Comparison of ENCODE assay signal across 9 mouse cellular contexts in genomic region chr12:108307553-108307952, GRCm38 (mm10). TPM values are rescaled to one million over a fixed set of nuclear protein-coding genes. Genes with fewer than 3 reads are reported as not detected.
DNase-seq lines count a peak whose midpoint lies in the region; ATAC-seq and TF ChIP-seq lines count a peak whose summit lies in the region.
"Had no signal": no experiment of that assay in that cellular context is flagged by ENCODE, and none has a peak within 500 bp of the region (broad histone marks: within the 10 kb centered on the region; RNA-seq: fewer than 3 reads in every experiment).

No protein-coding gene starts in this region.

- no peaks in the 10 kb centered on the region for H3K79me2 ChIP-seq in C2C12 (ENCODE audit: control insufficient read depth, insufficient read depth)

- H3K79me3 ChIP-seq in C2C12 (ENCODE audit: low read depth): no peaks in the 10 kb centered on the region

- no peaks in the 10 kb centered on the region for H3K36me3 ChIP-seq in hindbrain, embryonic 10.5 days
- no peaks in the 10 kb centered on the region for H3K36me3 ChIP-seq in hindbrain, embryonic 12.5 days
- H3K36me3 ChIP-seq in C2C12 (ENCODE audit: control insufficient read depth, insufficient read depth): no peaks in the 10 kb centered on the region
- H3K36me3 ChIP-seq in heart, embryonic 13.5 days: no peaks in the 10 kb centered on the region
- no peaks in the 10 kb centered on the region for H3K36me3 ChIP-seq in limb, embryonic 15.5 days
- H3K36me3 ChIP-seq: embryonic facial prominence, embryonic 12.5 days had no signal

- H3K27ac ChIP-seq in hindbrain, embryonic 10.5 days: no peak overlapping the region
- H3K27ac ChIP-seq in hindbrain, embryonic 12.5 days: no peak overlapping the region
- no peak overlapping the region for H3K27ac ChIP-seq in heart, embryonic 13.5 days (replicated peaks)
- H3K27ac ChIP-seq in limb, embryonic 15.5 days: no peak overlapping the region
- H3K27ac ChIP-seq: embryonic facial prominence, embryonic 12.5 days had no signal

- peak; percentile 30 for TF ChIP-seq CTCF in C2C12 (IDR thresholded peaks at IDR 0.05; ENCODE audit: control insufficient read depth, insufficient read depth, insufficient read length)

- no peak overlapping the region for H3K9ac ChIP-seq in hindbrain, embryonic 12.5 days
- H3K9ac ChIP-seq in heart, embryonic 13.5 days: peak overlapping the region; percentile 44; the same call in 1 of the 2 replicates
- no peak overlapping the region for H3K9ac ChIP-seq in limb, embryonic 15.5 days
- H3K9ac ChIP-seq: embryonic facial prominence, embryonic 12.5 days had no signal

- H3K4me2 ChIP-seq in hindbrain, embryonic 12.5 days (replicated peaks): no peak overlapping the region
- peak overlapping the region; percentile 91 for H3K4me2 ChIP-seq in heart, embryonic 13.5 days
- H3K4me2 ChIP-seq in limb, embryonic 15.5 days: peak overlapping the region; percentile 14; the same call in 1 of the 2 replicates
- H3K4me2 ChIP-seq: embryonic facial prominence, embryonic 12.5 days had no signal

- H3K9me3 ChIP-seq in hindbrain, embryonic 10.5 days: no peaks in the 10 kb centered on the region
- no peaks in the 10 kb centered on the region for H3K9me3 ChIP-seq in hindbrain, embryonic 12.5 days (replicated peaks)
- no peaks in the 10 kb centered on the region for H3K9me3 ChIP-seq in heart, embryonic 13.5 days
- H3K9me3 ChIP-seq in limb, embryonic 15.5 days: no peaks in the 10 kb centered on the region
- H3K9me3 ChIP-seq: embryonic facial prominence, embryonic 12.5 days had no signal

- no peak overlapping the region for H3ac ChIP-seq in C2C12 (ENCODE audit: control insufficient read depth, insufficient read length, low read depth)

- 0 out of 2 replicates have a peak overlapping the region, but pooled peaks have one; percentile 73 for H3K4me3 ChIP-seq in hindbrain, embryonic 10.5 days
- no peak overlapping the region for H3K4me3 ChIP-seq in hindbrain, embryonic 12.5 days
- no peak overlapping the region for H3K4me3 ChIP-seq in C2C12 (ENCODE audit: insufficient read depth, poor library complexity, severe bottlenecking)
- peak overlapping the region; percentile 66; the same call in 1 of the 2 replicates for H3K4me3 ChIP-seq in heart, embryonic 13.5 days
- no peak overlapping the region for H3K4me3 ChIP-seq in limb, embryonic 15.5 days
- H3K4me3 ChIP-seq: embryonic facial prominence, embryonic 12.5 days had no signal

- peaks cover 59% of the 10 kb centered on the region for H3K27me3 ChIP-seq in hindbrain, embryonic 10.5 days (ENCODE audit: insufficient read depth, poor library complexity, severe bottlenecking)
- peaks cover 16% of the 10 kb centered on the region; the same call in 1 of the 2 replicates for H3K27me3 ChIP-seq in hindbrain, embryonic 12.5 days
- no peaks in the 10 kb centered on the region for H3K27me3 ChIP-seq in C2C12 (ENCODE audit: control insufficient read depth, insufficient read depth, insufficient read length)
- peaks cover 59% of the 10 kb centered on the region for H3K27me3 ChIP-seq in heart, embryonic 13.5 days (replicated peaks)
- peaks cover 47% of the 10 kb centered on the region for H3K27me3 ChIP-seq in limb, embryonic 15.5 days

- peaks cover 80% of the 10 kb centered on the region for H3K4me1 ChIP-seq in hindbrain, embryonic 10.5 days (replicated peaks)
- H3K4me1 ChIP-seq in hindbrain, embryonic 12.5 days: peaks cover 17% of the 10 kb centered on the region
- peaks cover 24% of the 10 kb centered on the region for H3K4me1 ChIP-seq in heart, embryonic 13.5 days
- peaks cover 31% of the 10 kb centered on the region for H3K4me1 ChIP-seq in limb, embryonic 15.5 days

- DNase-seq in hindbrain, embryonic 10.5 days (ENCODE audit: low spot score): peak; percentile 77
- DNase-seq in adrenal gland, postnatal 25 days: peak; percentile 65
- peak; percentile 77 for DNase-seq in retina, embryonic 14.5 days (ENCODE audit: low spot score)
- no peak for DNase-seq in layer of hippocampus, adult 11-12 months (ENCODE audit: low spot score)

- 26% methylated on average over 14 of the region's 14 CpGs for WGBS in hindbrain, embryonic 10.5 days
- 30% methylated on average over 14 of the region's 14 CpGs for WGBS in hindbrain, embryonic 12.5 days
- 20% methylated on average over 14 of the region's 14 CpGs for WGBS in heart, embryonic 13.5 days
- 21% methylated on average over 14 of the region's 14 CpGs for WGBS in limb, embryonic 15.5 days

- no peak for ATAC-seq in hindbrain, embryonic 12.5 days (ENCODE audit: low FRiP score)
- no peak for ATAC-seq in heart, embryonic 13.5 days (ENCODE audit: extremely low read depth, insufficient number of reproducible peaks, low FRiP score, low TSS enrichment)
- ATAC-seq in limb, embryonic 15.5 days (ENCODE audit: insufficient number of reproducible peaks, low FRiP score, low TSS enrichment, low read depth): no peak

TF ChIP-seq in C2C12, 6 proteins besides CTCF, POLR2A, EP300 and RAD21:
- no peak for TF ChIP-seq CEBPB (IDR thresholded peaks at IDR 0.05; ENCODE audit: low read depth)
- no peak for TF ChIP-seq MYOD1 (IDR thresholded peaks at IDR 0.05; ENCODE audit: control insufficient read depth, insufficient read length, low read depth)
- no peak for TF ChIP-seq FOSL1 (IDR thresholded peaks at IDR 0.05; ENCODE audit: insufficient read depth, low read length, poor library complexity, severe bottlenecking)
- TF ChIP-seq MAX (IDR thresholded peaks at IDR 0.05): no peak
- TF ChIP-seq USF1 (IDR thresholded peaks at IDR 0.05; ENCODE audit: low read depth): no peak
- no peak for TF ChIP-seq MYOG (IDR thresholded peaks at IDR 0.05; ENCODE audit: control insufficient read depth, extremely low read depth, insufficient read length)

RNA-seq across cellular contexts. Expression of gene Hhipl1, which starts 1.5 kb away (rescaled TPM):
- 3.0 and 3.2 TPM in 2 replicates for polyA plus RNA-seq in hindbrain, embryonic 10.5 days (2016; fragmentation: Nextera tagmentation; extraction: Ambion mirVana)
- 2.4 and 2.7 TPM in 2 replicates for polyA plus RNA-seq in hindbrain, embryonic 12.5 days (2016; fragmentation: Nextera tagmentation; extraction: Ambion mirVana)
- polyA plus RNA-seq in C2C12 (2012; fragmentation: generic; extraction: Trizol): 1.6 TPM
- total RNA-seq in adrenal gland, postnatal 25 days (2021): 0.48 and 0.67 TPM in 2 replicates
- polyA plus RNA-seq in heart, embryonic 13.5 days (2015; fragmentation: Nextera tagmentation; extraction: Ambion mirVana): 0.71 and 1.1 TPM in 2 replicates
- 0.97 and 1.4 TPM in 2 replicates for polyA plus RNA-seq in limb, embryonic 15.5 days (2015; fragmentation: Nextera tagmentation; extraction: Ambion mirVana)

RNA-seq across cellular contexts. Expression of gene Cyp46a1, which starts 26.6 kb away (rescaled TPM):
- 17.8 and 19.1 TPM in 2 replicates for polyA plus RNA-seq in hindbrain, embryonic 10.5 days (2016; fragmentation: Nextera tagmentation; extraction: Ambion mirVana)
- polyA plus RNA-seq in hindbrain, embryonic 12.5 days (2016; fragmentation: Nextera tagmentation; extraction: Ambion mirVana): 14.2 and 15.6 TPM in 2 replicates
- 0.67 TPM for polyA plus RNA-seq in C2C12 (2012; fragmentation: generic; extraction: Trizol)
- 2.0 and 3.1 TPM in 2 replicates for total RNA-seq in adrenal gland, postnatal 25 days (2021)
- 6.4 and 6.5 TPM in 2 replicates for polyA plus RNA-seq in heart, embryonic 13.5 days (2015; fragmentation: Nextera tagmentation; extraction: Ambion mirVana)
- polyA plus RNA-seq in limb, embryonic 15.5 days (2015; fragmentation: Nextera tagmentation; extraction: Ambion mirVana): 6.3 and 7.6 TPM in 2 replicates

RNA-seq across cellular contexts. Expression of gene Ccdc85c, which starts 32.3 kb away (rescaled TPM):
- 14.3 and 16.0 TPM in 2 replicates for polyA plus RNA-seq in hindbrain, embryonic 10.5 days (2016; fragmentation: Nextera tagmentation; extraction: Ambion mirVana)
- 15.2 and 16.3 TPM in 2 replicates for polyA plus RNA-seq in hindbrain, embryonic 12.5 days (2016; fragmentation: Nextera tagmentation; extraction: Ambion mirVana)
- 7.0 TPM for polyA plus RNA-seq in C2C12 (2012; fragmentation: generic; extraction: Trizol)
- 19.4 and 19.9 TPM in 2 replicates for total RNA-seq in adrenal gland, postnatal 25 days (2021)
- 4.9 and 5.8 TPM in 2 replicates for polyA plus RNA-seq in heart, embryonic 13.5 days (2015; fragmentation: Nextera tagmentation; extraction: Ambion mirVana)
- 4.2 and 4.7 TPM in 2 replicates for polyA plus RNA-seq in limb, embryonic 15.5 days (2015; fragmentation: Nextera tagmentation; extraction: Ambion mirVana)

Comparison
In these comparisons a context has a peak if more than half of its experiments do, and no peak if none do; other contexts are left out.
1. H3K4me3 ChIP-seq: peak in hindbrain, embryonic 10.5 days (single experiment) and heart, embryonic 13.5 days (single experiment); none in hindbrain, embryonic 12.5 days (single experiment), C2C12 (single experiment) and limb, embryonic 15.5 days (single experiment).